Mouse (Mus musculus): ENCODE data around the gene Tnpo2. TPM values are rescaled to one million over a fixed set of nuclear protein-coding genes. Genes with fewer than 3 reads are reported as not detected.
A peak's percentile ranks its signal among the peaks of the same experiment; 100 is the strongest.

Tnpo2 gene
- 10 to 100 TPM; 29.3 to 29.7 TPM for total RNA-seq (2021)
- long read RNA-seq, experiment 1, partial matches to known transcripts, result 1 of 10 reads
- long read RNA-seq, experiment 1, other reads (novel, unspliced or antisense), result 9 of 10 reads
- long read RNA-seq, experiment 2, partial matches to known transcripts, result 0 of 7 reads
- long read RNA-seq, experiment 2, other reads (novel, unspliced or antisense), result 7 of 7 reads

DNA sequence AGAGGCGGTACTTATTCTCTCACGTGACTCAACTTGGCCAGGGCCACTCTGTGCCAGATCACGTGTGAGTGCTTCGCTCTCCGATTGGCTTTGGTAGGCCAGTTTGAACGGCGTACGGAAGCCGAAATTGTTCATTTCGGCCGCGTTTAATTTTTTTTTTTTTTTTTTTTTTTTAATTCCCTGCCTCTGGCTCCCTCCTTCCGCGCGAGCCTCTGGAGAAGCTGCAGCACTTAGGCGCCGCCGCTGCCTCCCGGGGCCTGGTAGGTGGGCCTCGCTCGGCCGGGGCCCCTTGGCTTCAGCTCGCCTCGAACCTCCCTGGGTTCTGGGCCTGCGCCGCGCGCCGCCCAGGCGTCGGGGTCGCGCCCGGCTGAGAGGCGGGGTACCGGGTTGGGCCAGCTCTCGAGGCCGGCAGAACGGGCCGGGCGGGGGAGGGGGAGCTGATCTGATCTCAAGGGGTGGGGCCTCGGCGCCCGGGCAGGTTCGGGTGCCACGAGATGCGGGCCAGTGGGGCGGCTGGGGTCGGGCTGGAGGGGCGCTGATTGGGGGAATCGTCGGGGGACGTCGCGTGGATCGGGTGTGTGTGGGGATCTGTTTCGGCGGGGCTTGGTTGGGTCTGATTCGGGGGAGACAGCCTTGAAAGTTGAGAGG, at the start of gene Tnpo2:
TSS of gene Tnpo2 (plus strand) at position 198 of the 648 bp plus-strand sequence.
- DNase-seq, result peak; percentile 84
- intact Hi-C loops (cut with DNase I), result no loop called here

DNA sequence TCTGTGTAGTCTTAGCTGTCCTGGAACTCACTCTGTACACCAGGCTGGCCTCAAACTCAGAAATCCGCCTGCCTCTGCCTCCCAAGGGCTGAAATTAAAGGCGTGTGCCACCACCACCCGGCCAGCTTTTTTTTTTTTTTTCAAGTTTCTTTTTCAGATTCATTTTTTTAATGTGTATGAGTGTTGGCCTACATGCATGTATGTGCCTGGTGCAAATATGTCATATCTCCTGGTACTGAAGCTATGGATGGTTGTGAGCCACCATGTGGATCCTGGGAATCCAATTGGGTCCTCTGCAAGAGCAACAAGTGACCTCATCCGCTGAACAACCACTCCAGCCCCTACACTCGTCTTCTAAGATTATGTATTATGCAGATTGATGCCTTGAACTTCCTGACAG, 49.3 kb upstream of the Tnpo2 start:
- no peak for DNase-seq
- intact Hi-C loops (cut with DNase I), result no loop called here

- intact Hi-C loops (cut with DNase I), result no loop called here
- DNase-seq, result no peak
Observed at GRCm38 (mm10) chr8:84987903-84988302, 48.8 kb upstream of the Tnpo2 start.

- DNase-seq, result peak in 1 of 2 experiments; percentile 66
- intact Hi-C loops (cut with DNase I), result no loop called here
Observed at GRCm38 (mm10) chr8:84989311-84989731, 47.4 kb upstream of the Tnpo2 start.

GRCm38 (mm10) chr8:84989810-84990209, 46.9 kb upstream of the Tnpo2 start:
- intact Hi-C loops (cut with DNase I), result loop anchor here (1.0 to 2.0 kb wide), 2 partner anchors 16 to 45 kb away; no protein-coding TSS in a partner anchor
- DNase-seq, result peak; percentile 92 to 94

- DNase-seq, result peak; percentile 94 to 96
- intact Hi-C loops (cut with DNase I), result loop anchor here (1.0 to 2.0 kb wide), 2 partner anchors 16 to 46 kb away; no protein-coding TSS in a partner anchor
Observed at GRCm38 (mm10) chr8:84990349-84990748, 46.4 kb upstream of the Tnpo2 start, which contains the start of gene Hook2. Gene Hook2 (plus strand): TSS chr8:84990603.

DNA sequence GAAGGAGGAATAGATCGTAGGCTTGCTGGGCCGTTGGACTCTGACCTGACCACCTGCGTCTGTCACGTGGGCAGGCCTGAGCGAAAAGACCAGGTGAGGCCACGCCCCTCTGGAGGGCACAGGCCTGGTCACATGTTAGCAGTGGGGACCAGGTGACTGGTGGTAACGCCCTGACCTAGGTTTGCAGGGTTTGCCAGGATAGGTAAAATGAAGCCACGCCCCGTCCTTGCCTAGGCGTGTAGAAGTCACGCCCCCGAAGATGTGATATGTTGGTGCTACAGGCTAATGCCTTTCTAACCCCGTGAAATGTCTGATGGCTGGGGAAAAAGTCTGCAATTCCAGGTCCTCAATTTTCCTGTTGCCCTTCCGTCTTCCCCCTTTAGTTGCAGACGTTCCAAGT, 45.9 kb upstream of the Tnpo2 start:
- intact Hi-C loops (cut with DNase I), result loop anchor here (1.0 to 2.0 kb wide), 2 partner anchors 17 to 46 kb away; no protein-coding TSS in a partner anchor
- no peak for DNase-seq

- DNase-seq, result no peak
- intact Hi-C loops (cut with DNase I), result no loop called here
Observed at GRCm38 (mm10) chr8:84994375-84994774, 42.3 kb upstream of the Tnpo2 start.

- intact Hi-C loops (cut with DNase I), result loop anchor here (5.0 kb wide), 1 partner anchor 68 kb away; no protein-coding TSS in a partner anchor
- DNase-seq, result no peak
Observed at GRCm38 (mm10) chr8:84995680-84996079, 41.0 kb upstream of the Tnpo2 start.

- intact Hi-C loops (cut with DNase I), result loop anchor here (5.0 kb wide), 1 partner anchor 70 kb away; no protein-coding TSS in a partner anchor
- no peak for DNase-seq
Observed at GRCm38 (mm10) chr8:84996978-84997377, 39.7 kb upstream of the Tnpo2 start.

GRCm38 (mm10) chr8:84997649-84998295, 38.9 kb upstream of the Tnpo2 start:
- intact Hi-C loops (cut with DNase I), result loop anchor here (5.0 kb wide), 1 partner anchor 70 kb away; no protein-coding TSS in a partner anchor

GRCm38 (mm10) chr8:85007686-85008085, 29.0 kb upstream of the Tnpo2 start:
- no peak for DNase-seq
- intact Hi-C loops (cut with DNase I), result no loop called here

More at GRCm38 (mm10) chr8:84997649-84998295, 38.9 kb upstream of the Tnpo2 start:
- DNase-seq, result peak; percentile 85 to 89

DNA sequence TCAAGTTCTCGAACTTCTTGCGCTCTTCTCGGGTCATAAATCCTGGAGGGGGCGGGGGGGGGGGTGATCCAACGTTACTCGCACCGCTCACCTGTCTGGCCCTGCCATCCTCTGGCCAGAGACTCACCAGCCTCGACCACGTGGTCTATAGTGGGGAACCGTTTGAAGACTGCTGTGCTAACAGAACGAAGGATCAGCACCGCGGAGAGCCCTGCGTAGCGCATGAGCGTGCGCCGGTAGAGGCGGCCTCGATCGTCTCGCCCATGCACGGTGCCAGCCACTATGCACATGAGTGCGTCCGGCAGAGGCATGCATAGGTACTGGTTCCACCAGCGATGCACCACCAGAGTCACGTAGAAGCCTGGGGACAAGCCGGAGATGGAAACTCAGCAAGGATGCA, 25.5 kb upstream of the Tnpo2 start:
- DNase-seq, result no peak
- intact Hi-C loops (cut with DNase I), result no loop called here

- intact Hi-C loops (cut with DNase I), result no loop called here
- DNase-seq, result peak in 1 of 2 experiments; percentile 29
Observed at GRCm38 (mm10) chr8:85013230-85013840, 23.4 kb upstream of the Tnpo2 start.

DNA sequence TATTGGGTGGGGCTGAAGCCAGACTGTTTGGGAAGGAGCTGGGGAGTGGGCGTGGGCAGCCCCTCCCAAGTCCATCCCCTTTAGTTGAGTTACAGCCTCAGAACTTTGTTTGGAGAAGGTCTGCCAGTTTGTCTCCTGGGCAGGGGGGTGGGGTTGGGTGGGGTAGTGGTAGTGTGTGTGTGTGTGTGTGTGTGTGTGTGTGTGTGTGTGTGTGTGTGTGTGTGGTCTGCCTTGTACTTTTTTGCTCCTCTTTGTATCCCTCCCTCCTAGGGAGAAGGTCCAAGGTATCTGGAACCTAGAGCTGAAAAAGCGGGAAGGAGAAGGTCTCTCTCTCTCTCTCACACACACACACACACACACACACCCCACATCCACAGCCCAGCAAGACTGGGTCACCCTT, 22.3 kb upstream of the Tnpo2 start, which contains the start of gene Best2:
TSS of gene Best2 (minus strand) at position 101 of the 400 bp plus-strand sequence.
- intact Hi-C loops (cut with DNase I), result no loop called here
- DNase-seq, result no peak

DNA sequence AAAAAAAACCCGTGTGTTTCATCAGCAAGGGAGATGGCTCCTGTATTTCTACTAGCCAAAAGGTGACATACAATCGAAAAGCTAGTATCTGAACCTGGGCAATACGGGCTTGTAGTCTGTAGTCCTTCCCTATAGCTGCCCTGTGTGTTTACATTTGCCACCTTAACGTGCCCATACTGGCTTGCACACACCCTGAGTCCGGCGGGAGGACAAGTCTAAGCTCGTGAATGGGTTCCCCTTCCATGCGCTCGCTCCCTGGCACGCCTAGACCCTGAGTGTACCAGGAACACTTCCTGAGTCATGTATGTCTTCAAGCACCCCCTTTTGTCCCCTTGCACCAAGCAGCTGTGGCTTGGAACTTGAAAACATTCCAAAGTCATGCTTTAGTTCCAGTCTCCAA, 20.0 kb upstream of the Tnpo2 start:
- intact Hi-C loops (cut with DNase I), result no loop called here
- DNase-seq, result no peak

DNA sequence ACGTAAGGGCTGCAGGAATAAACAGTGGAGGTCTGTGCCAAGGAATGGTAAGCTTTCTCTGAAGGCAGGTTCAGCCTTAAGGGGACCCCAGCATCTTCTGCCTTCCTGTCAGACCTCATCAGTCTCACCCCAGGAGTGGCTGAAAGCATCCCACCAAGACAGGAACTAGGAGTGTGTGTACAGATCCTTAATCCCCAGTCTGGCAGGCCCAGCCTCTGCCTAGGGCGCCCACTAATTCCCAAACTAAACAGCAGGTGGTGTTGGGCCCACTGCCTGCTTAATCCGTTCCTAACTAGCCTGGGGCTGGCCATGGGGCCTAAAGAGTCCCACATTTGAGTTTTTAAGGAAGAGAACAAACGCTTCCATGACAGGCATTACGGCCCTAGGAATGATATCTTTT, 19.5 kb upstream of the Tnpo2 start:
- DNase-seq, result no peak
- intact Hi-C loops (cut with DNase I), result no loop called here

DNA sequence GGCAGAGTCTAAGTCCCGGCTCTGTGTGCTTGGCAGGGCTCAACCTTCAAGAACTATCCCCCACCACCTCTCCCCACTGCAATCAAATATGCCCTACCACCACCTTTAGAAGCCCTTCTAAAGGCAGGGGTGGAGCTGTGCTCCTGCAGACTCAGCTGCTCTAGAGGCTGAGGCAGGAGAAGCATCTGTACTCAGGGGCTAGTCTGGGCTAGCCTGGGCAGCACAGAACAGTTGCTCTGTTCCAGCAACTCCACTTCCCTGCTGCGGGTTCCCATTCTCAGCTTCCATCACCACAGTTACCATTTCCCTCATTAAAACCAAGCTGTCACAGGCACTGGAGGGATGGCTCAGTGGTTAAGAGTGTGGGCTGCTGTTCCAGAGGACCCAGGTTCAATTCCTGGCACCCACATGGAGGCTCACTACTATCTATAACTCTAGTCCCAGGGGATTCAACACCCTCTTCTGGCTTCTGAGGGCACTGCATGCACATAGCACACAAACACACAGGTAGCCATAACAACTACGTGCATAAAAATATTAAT, 15.1 kb upstream of the Tnpo2 start:
- intact Hi-C loops (cut with DNase I), result no loop called here
- DNase-seq, result no peak

GRCm38 (mm10) chr8:85023846-85024245, 12.9 kb upstream of the Tnpo2 start:
- intact Hi-C loops (cut with DNase I), result no loop called here
- no peak for DNase-seq
